Mouse (Mus musculus) forebrain, postnatal 0 days (tissue): ENCODE data around the gene Arhgef7. TPM values are rescaled to one million over a fixed set of nuclear protein-coding genes. Genes with fewer than 3 reads are reported as not detected.
A peak's percentile ranks its signal among the peaks of the same experiment; 100 is the strongest.

ENCODE experiments used
- ATAC-seq: fragments of 200-750 bp; cut with Nextera tagmentation; 2 replicates; pipeline ENCODE4 v1.8.0; 2017; ENCODE audit warnings: mild to moderate bottlenecking, moderate library complexity
- DNase-seq: peaks from one replicate; pipeline ENCODE4 v3.0.0-alpha.2; 2015
- H3K27ac ChIP-seq: fragments of 300-500 bp; sonication (generic); 2 replicates; pipeline ENCODE4 v1.5.1; 2014; ENCODE audit warnings: low read depth, mild to moderate bottlenecking, antibody characterized with exemption, low read length, moderate library complexity, mixed read lengths
- H3K27me3 ChIP-seq: fragments of 300-500 bp; sonication (generic); 2 replicates; pipeline ENCODE4 v1.6.1; 2014; ENCODE audit warnings: mild to moderate bottlenecking, low read length, mixed read lengths; ENCODE audit not compliant: insufficient read depth
- H3K36me3 ChIP-seq: fragments of 300-500 bp; sonication (generic); 2 replicates; pipeline ENCODE4 v1.6.1; 2014; ENCODE audit warnings: mild to moderate bottlenecking, moderate library complexity; ENCODE audit not compliant: insufficient read depth
- H3K4me1 ChIP-seq: fragments of 300-500 bp; sonication (generic); 2 replicates; pipeline ENCODE4 v1.6.1; 2014; ENCODE audit warnings: antibody characterized with exemption; ENCODE audit not compliant: insufficient read depth
- H3K4me2 ChIP-seq: fragments of 300-500 bp; sonication (generic); 2 replicates; pipeline ENCODE4 v1.6.1; 2014; ENCODE audit warnings: low read depth, mild to moderate bottlenecking, moderate library complexity
- H3K4me3 ChIP-seq: fragments of 300-500 bp; sonication (generic); 2 replicates; pipeline ENCODE4 v1.5.1; 2014; ENCODE audit warnings: low read depth, low read length, mixed read lengths
- H3K9ac ChIP-seq: fragments of 300-500 bp; sonication (generic); 2 replicates; pipeline ENCODE4 v1.6.1; 2014; ENCODE audit warnings: mild to moderate bottlenecking
- H3K9me3 ChIP-seq: fragments of 300-500 bp; sonication (generic); 2 replicates; pipeline ENCODE4 v1.6.1; 2016; ENCODE audit warnings: low read length
- CTCF ChIP-seq: sonication (generic); IDR thresholded peaks from 2 replicates; pipeline ENCODE4 v1.5.1; 2016; ENCODE audit warnings: antibody characterized with exemption, control low read depth, low read depth
- WGBS: fragments of 180-500 bp; shearing (Covaris S2); extraction: QIAGEN DNeasy Blood & Tissue Kit; methylation state at CpG from one replicate; pipeline ENCODE4 v1.1.7; 2014; 5-methylcytosine and 5-hydroxymethylcytosine counted together
- polyA plus RNA-seq: library from polyadenylated mRNA; unstranded; fragments of >200 nt; fragmentation: Nextera tagmentation; extraction: Ambion mirVana; gene quantifications from 2 replicates; pipeline ENCODE4 v1.2.1, GENCODE M21; 2015
- total RNA-seq: library from RNA; depleted of rRNA; stranded (reverse); fragments of >200 nt; gene quantifications from 2 replicates; pipeline ENCODE4 v1.2.3, GENCODE M21; 2014

The Arhgef7 gene
- total and polyA plus RNA-seq, 2 experiments from 2014 or later, result 59.5 to 114 TPM

GRCm38 (mm10) chr8:11754723-11755122 lies 27.2 kb downstream of the Arhgef7 start:
- Histone ChIP-seq H3K9ac (no peak overlapping the region), H3K4me2 (no peak overlapping the region), H3K27me3 (no peaks in the 10 kb centered on the region), H3K9me3 (no peaks in the 10 kb centered on the region), H3K36me3 (no peaks in the 10 kb centered on the region), H3K27ac (no peak overlapping the region), H3K4me3 (no peak overlapping the region), H3K4me1 (peaks cover 11% of the 10 kb centered on the region)
- ATAC-seq (no peak), DNase-seq (no peak)
- no peak for TF ChIP-seq CTCF

GRCm38 (mm10) chr8:11755873-11756272 lies 28.4 kb downstream of the Arhgef7 start:
- H3K9ac ChIP-seq, result no peak overlapping the region
- H3K4me2 ChIP-seq, result no peak overlapping the region
- H3K27me3 ChIP-seq, result no peaks in the 10 kb centered on the region
- ATAC-seq (no peak), DNase-seq (peak; percentile 70)
- H3K4me3 ChIP-seq, result no peak overlapping the region
- H3K4me1 ChIP-seq, result peaks cover 11% of the 10 kb centered on the region
- no peaks in the 10 kb centered on the region for H3K36me3 ChIP-seq
- peak; percentile 59 for TF ChIP-seq CTCF
- no peaks in the 10 kb centered on the region for H3K9me3 ChIP-seq
- 17% methylated on average over 5 of the region's 5 CpGs for WGBS
- H3K27ac ChIP-seq, result no peak overlapping the region

- peak overlapping the region; percentile 83 for H3K27ac ChIP-seq
- H3K36me3 ChIP-seq, result no peaks in the 10 kb centered on the region
- peak overlapping the region; percentile 76 for H3K9ac ChIP-seq
- peak overlapping the region; percentile 89 for H3K4me2 ChIP-seq
- H3K4me3 ChIP-seq, result peak overlapping the region; percentile 93
- H3K27me3 ChIP-seq, result no peaks in the 10 kb centered on the region
- 7% methylated on average over 47 of the region's 59 CpGs for WGBS
- DNase-seq (peak; percentile 90), ATAC-seq (peak; percentile 97)
- H3K4me1 ChIP-seq, result peaks cover 11% of the 10 kb centered on the region
- no peaks in the 10 kb centered on the region for H3K9me3 ChIP-seq
- no peak for TF ChIP-seq CTCF
Measured at GRCm38 (mm10) chr8:11757568-11758481, 30.3 kb downstream of the Arhgef7 start.

GRCm38 (mm10) chr8:11758482-11759281 lies 31.2 kb downstream of the Arhgef7 start:
- H3K27me3 ChIP-seq, result no peaks in the 10 kb centered on the region
- 2% methylated on average over 42 of the region's 53 CpGs for WGBS
- H3K4me2 ChIP-seq, result peak overlapping the region; percentile 89
- H3K36me3 ChIP-seq, result no peaks in the 10 kb centered on the region
- ATAC-seq (peak; percentile 16; the same call in 1 of the 2 replicates), DNase-seq (no peak)
- H3K9me3 ChIP-seq, result no peaks in the 10 kb centered on the region
- no peak for TF ChIP-seq CTCF
- peaks cover 11% of the 10 kb centered on the region for H3K4me1 ChIP-seq
- H3K4me3 ChIP-seq, result peak overlapping the region; percentile 93
- H3K9ac ChIP-seq, result peak overlapping the region; percentile 76
- H3K27ac ChIP-seq, result peak overlapping the region; percentile 83

GRCm38 (mm10) chr8:11761551-11761950 lies 34.0 kb downstream of the Arhgef7 start:
- Histone ChIP-seq H3K4me3 (no peak overlapping the region), H3K4me1 (peaks cover 11% of the 10 kb centered on the region), H3K9me3 (no peaks in the 10 kb centered on the region), H3K27ac (no peak overlapping the region), H3K9ac (no peak overlapping the region), H3K36me3 (no peaks in the 10 kb centered on the region), H3K4me2 (no peak overlapping the region), H3K27me3 (no peaks in the 10 kb centered on the region)
- 92% methylated on average over 6 of the region's 6 CpGs for WGBS
- no peak for TF ChIP-seq CTCF
- DNase-seq (no peak), ATAC-seq (no peak)

GRCm38 (mm10) chr8:11762048-11762447 lies 34.5 kb downstream of the Arhgef7 start:
- Histone ChIP-seq H3K27me3 (no peaks in the 10 kb centered on the region), H3K4me1 (peaks cover 11% of the 10 kb centered on the region), H3K36me3 (no peaks in the 10 kb centered on the region), H3K4me3 (no peak overlapping the region), H3K9ac (no peak overlapping the region), H3K27ac (no peak overlapping the region), H3K9me3 (no peaks in the 10 kb centered on the region), H3K4me2 (no peak overlapping the region)
- 76% methylated on average over 5 of the region's 5 CpGs for WGBS
- no peak for TF ChIP-seq CTCF
- DNase-seq (no peak), ATAC-seq (no peak)

GRCm38 (mm10) chr8:11762821-11763220 lies 35.3 kb downstream of the Arhgef7 start:
- H3K4me2 ChIP-seq, result no peak overlapping the region
- no peaks in the 10 kb centered on the region for H3K36me3 ChIP-seq
- 89% methylated on average over 7 of the region's 7 CpGs for WGBS
- no peak overlapping the region for H3K27ac ChIP-seq
- peaks cover 6% of the 10 kb centered on the region; the same call in 1 of the 2 replicates for H3K4me1 ChIP-seq
- no peak for TF ChIP-seq CTCF
- no peak overlapping the region for H3K9ac ChIP-seq
- no peaks in the 10 kb centered on the region for H3K27me3 ChIP-seq
- H3K4me3 ChIP-seq, result no peak overlapping the region
- no peaks in the 10 kb centered on the region for H3K9me3 ChIP-seq
- DNase-seq (no peak), ATAC-seq (no peak)
